Mouse (Mus musculus) kidney, postnatal 0 days (tissue): ENCODE results near the gene Macrod1. TPM values are rescaled to one million over a fixed set of nuclear protein-coding genes. Genes with fewer than 3 reads are reported as not detected.
A peak's percentile ranks its signal among the peaks of the same experiment; 100 is the strongest.

ENCODE experiments used
- ATAC-seq: fragments of 200-750 bp; cut with Nextera tagmentation; replicated peaks from 2 replicates; pipeline ENCODE4 v1.8.0; 2017; ENCODE audit warnings: low read depth, moderate number of reproducible peaks, moderate TSS enrichment, moderate library complexity; ENCODE audit not compliant: low FRiP score
- DNase-seq: peaks from one replicate; pipeline ENCODE4 v3.0.0-alpha.2; 2016; ENCODE audit warnings: low spot score
- H3K27ac ChIP-seq: fragments of 300-500 bp; sonication (generic); 2 replicates; pipeline ENCODE4 v1.5.1; 2014; ENCODE audit warnings: mild to moderate bottlenecking
- H3K27me3 ChIP-seq: fragments of 300-500 bp; sonication (generic); 2 replicates; pipeline ENCODE4 v1.6.1; 2014; ENCODE audit warnings: low read length, mixed read lengths; ENCODE audit not compliant: insufficient read depth
- H3K36me3 ChIP-seq: fragments of 300-500 bp; sonication (generic); 2 replicates; pipeline ENCODE4 v1.6.1; 2014; ENCODE audit warnings: low read length, mixed read lengths; ENCODE audit not compliant: insufficient read depth
- H3K4me1 ChIP-seq: fragments of 300-500 bp; sonication (generic); replicated peaks from 2 replicates; pipeline ENCODE4 v1.6.1; 2014; ENCODE audit warnings: antibody characterized with exemption, low read length, mixed read lengths; ENCODE audit not compliant: insufficient read depth
- H3K4me2 ChIP-seq: fragments of 300-500 bp; sonication (generic); 2 replicates; pipeline ENCODE4 v1.6.1; 2014; ENCODE audit warnings: mild to moderate bottlenecking, low read length, moderate library complexity, mixed read lengths
- H3K4me3 ChIP-seq: fragments of 300-500 bp; sonication (generic); replicated peaks from 2 replicates; pipeline ENCODE4 v1.5.1; 2014; ENCODE audit warnings: low read depth, low read length
- H3K9ac ChIP-seq: fragments of 300-500 bp; sonication (generic); 2 replicates; pipeline ENCODE4 v1.6.1; 2014; ENCODE audit warnings: low read depth, low read length
- H3K9me3 ChIP-seq: fragments of 300-500 bp; sonication (generic); replicated peaks from 2 replicates; pipeline ENCODE4 v1.6.1; 2016; ENCODE audit warnings: low read length, inconsistent platforms, mixed read lengths
- CTCF ChIP-seq: IDR thresholded peaks from 2 replicates; pipeline ENCODE4 v1.5.1; 2016; ENCODE audit warnings: antibody characterized with exemption, low read depth, mild to moderate bottlenecking, moderate library complexity
- WGBS: fragments of 180-500 bp; shearing (Covaris S2); extraction: QIAGEN DNeasy Blood & Tissue Kit; methylation state at CpG from one replicate; pipeline ENCODE4 v1.1.7; 2014; 5-methylcytosine and 5-hydroxymethylcytosine counted together
- polyA plus RNA-seq: library from polyadenylated mRNA; unstranded; fragments of >200 nt; fragmentation: Nextera tagmentation; extraction: Ambion mirVana; gene quantifications from 2 replicates; pipeline ENCODE4 v1.2.1, GENCODE M21; 2015

Macrod1 gene
- polyA plus RNA-seq, 1 experiment from 2014 or later, result 35.5 TPM

- Histone ChIP-seq H3K4me1 (peaks cover 15% of the 10 kb centered on the region; the same call in 1 of the 2 replicates), H3K36me3 (no peaks in the 10 kb centered on the region), H3K27ac (peak overlapping the region; percentile 37), H3K4me2 (no peak overlapping the region), H3K9me3 (no peaks in the 10 kb centered on the region), H3K27me3 (no peaks in the 10 kb centered on the region), H3K9ac (no peak overlapping the region), H3K4me3 (no peak overlapping the region)
- ATAC-seq (no peak), DNase-seq (peak; percentile 65)
- WGBS, result 37% methylated on average over 10 of the region's 10 CpGs
- no peak for TF ChIP-seq CTCF
Observed at GRCm38 (mm10) chr19:7054772-7055171, 1.8 kb upstream of the Macrod1 start.

- Histone ChIP-seq H3K27ac (peak overlapping the region; percentile 37), H3K4me1 (peaks cover 15% of the 10 kb centered on the region; the same call in 1 of the 2 replicates), H3K4me3 (no peak overlapping the region), H3K4me2 (no peak overlapping the region), H3K9ac (no peak overlapping the region), H3K27me3 (no peaks in the 10 kb centered on the region), H3K9me3 (no peaks in the 10 kb centered on the region), H3K36me3 (no peaks in the 10 kb centered on the region)
- ATAC-seq, result no peak
- WGBS, result 36% methylated on average over 3 of the region's 3 CpGs
- TF ChIP-seq CTCF, result peak; percentile 27; the same call in 1 of the 2 replicates
- DNase-seq, result peak; percentile 49
Observed at GRCm38 (mm10) chr19:7055173-7055572, 1.4 kb upstream of the Macrod1 start.

GRCm38 (mm10) chr19:7057126-7057721 is 614 bp downstream of the Macrod1 start:
- Histone ChIP-seq H3K27ac (peak overlapping the region; percentile 65), H3K9ac (peak overlapping the region; percentile 63), H3K27me3 (no peaks in the 10 kb centered on the region), H3K36me3 (no peaks in the 10 kb centered on the region), H3K9me3 (no peaks in the 10 kb centered on the region), H3K4me3 (peak overlapping the region; percentile 60), H3K4me2 (peak overlapping the region; percentile 99), H3K4me1 (peaks cover 15% of the 10 kb centered on the region; the same call in 1 of the 2 replicates)
- DNase-seq, result no peak
- WGBS, result 6% methylated on average over 16 of the region's 16 CpGs
- no peak for TF ChIP-seq CTCF
- peak; percentile 31 for ATAC-seq

GRCm38 (mm10) chr19:7057722-7058207 is 1.2 kb downstream of the Macrod1 start:
- peak overlapping the region; percentile 65 for H3K27ac ChIP-seq
- TF ChIP-seq CTCF, result peak; percentile 66
- H3K4me2 ChIP-seq, result peak overlapping the region; percentile 99
- peak overlapping the region; percentile 60 for H3K4me3 ChIP-seq
- H3K4me1 ChIP-seq, result peaks cover 15% of the 10 kb centered on the region; the same call in 1 of the 2 replicates
- no peaks in the 10 kb centered on the region for H3K27me3 ChIP-seq
- 1% methylated on average over 15 of the region's 15 CpGs for WGBS
- peak; percentile 85 for ATAC-seq
- no peak overlapping the region for H3K9ac ChIP-seq
- H3K9me3 ChIP-seq, result no peaks in the 10 kb centered on the region
- peak; percentile 93 for DNase-seq
- H3K36me3 ChIP-seq, result no peaks in the 10 kb centered on the region

GRCm38 (mm10) chr19:7058541-7058940 is 1.9 kb downstream of the Macrod1 start:
- Histone ChIP-seq H3K36me3 (no peaks in the 10 kb centered on the region), H3K4me3 (no peak overlapping the region), H3K27me3 (no peaks in the 10 kb centered on the region), H3K9me3 (no peaks in the 10 kb centered on the region), H3K27ac (peak overlapping the region; percentile 65), H3K9ac (no peak overlapping the region), H3K4me2 (peak overlapping the region; percentile 99), H3K4me1 (peaks cover 15% of the 10 kb centered on the region; the same call in 1 of the 2 replicates)
- 69% methylated on average over 6 of the region's 6 CpGs for WGBS
- DNase-seq (no peak), ATAC-seq (no peak)
- TF ChIP-seq CTCF, result no peak

GRCm38 (mm10) chr19:7062110-7062509 is 5.5 kb downstream of the Macrod1 start:
- 82% methylated on average over 5 of the region's 5 CpGs for WGBS
- H3K27ac ChIP-seq, result no peak overlapping the region
- peaks cover 19% of the 10 kb centered on the region; the same call in 1 of the 2 replicates for H3K4me1 ChIP-seq
- no peak overlapping the region for H3K9ac ChIP-seq
- DNase-seq (no peak), ATAC-seq (no peak)
- no peak for TF ChIP-seq CTCF
- no peak overlapping the region for H3K4me2 ChIP-seq
- H3K36me3 ChIP-seq, result no peaks in the 10 kb centered on the region
- no peaks in the 10 kb centered on the region for H3K27me3 ChIP-seq
- no peak overlapping the region for H3K4me3 ChIP-seq
- no peaks in the 10 kb centered on the region for H3K9me3 ChIP-seq
